Mouse (Mus musculus): ENCODE results near the gene Hes5. TPM values are rescaled to one million over a fixed set of nuclear protein-coding genes. Genes with fewer than 3 reads are reported as not detected.

Hes5 gene
- total RNA-seq, 4 experiments from 2014 or later: not detected

- DNase-seq (ENCODE audit: low spot score): no peak
Observed at GRCm38 (mm10) chr4:154942632-154943322, 17.9 kb upstream of the Hes5 start.

- no peak for DNase-seq (ENCODE audit: low spot score)
Observed at GRCm38 (mm10) chr4:154943323-154944039, 17.2 kb upstream of the Hes5 start.

GRCm38 (mm10) chr4:154944121-154944590 is 16.6 kb upstream of the Hes5 start:
- peak; percentile 84 for DNase-seq (ENCODE audit: low spot score)

- peak; percentile 49 for DNase-seq (ENCODE audit: low spot score)
Observed at GRCm38 (mm10) chr4:154946319-154946718, 14.4 kb upstream of the Hes5 start.

GRCm38 (mm10) chr4:154948066-154948939 is 12.4 kb upstream of the Hes5 start:
- no peak for DNase-seq (ENCODE audit: low spot score)

- no peak for DNase-seq (ENCODE audit: low spot score)
Observed at GRCm38 (mm10) chr4:154948940-154949588, 11.7 kb upstream of the Hes5 start.

GRCm38 (mm10) chr4:154949589-154949982 is 11.1 kb upstream of the Hes5 start:
- no peak for DNase-seq (ENCODE audit: low spot score)

- DNase-seq (ENCODE audit: low spot score): no peak
Observed at GRCm38 (mm10) chr4:154952461-154953241, 8.1 kb upstream of the Hes5 start.

- DNase-seq (ENCODE audit: low spot score): no peak
Observed at GRCm38 (mm10) chr4:154956604-154957003, 4.1 kb upstream of the Hes5 start.

- DNase-seq (ENCODE audit: low spot score): no peak
Observed at GRCm38 (mm10) chr4:154957289-154957993, 3.3 kb upstream of the Hes5 start.

- DNase-seq (ENCODE audit: low spot score): no peak
Observed at GRCm38 (mm10) chr4:154958171-154958570, 2.6 kb upstream of the Hes5 start.

- DNase-seq (ENCODE audit: low spot score): no peak
Observed at GRCm38 (mm10) chr4:154958621-154959020, 2.1 kb upstream of the Hes5 start.

GRCm38 (mm10) chr4:154960021-154960689 is 568 bp upstream of the Hes5 start:
- no peak for DNase-seq (ENCODE audit: low spot score)

GRCm38 (mm10) chr4:154961226-154961738 is 559 bp downstream of the Hes5 start:
- no peak for DNase-seq (ENCODE audit: low spot score)

GRCm38 (mm10) chr4:154961911-154962310 is 1.2 kb downstream of the Hes5 start:
- DNase-seq (ENCODE audit: low spot score): no peak

- DNase-seq (ENCODE audit: low spot score): no peak
Observed at GRCm38 (mm10) chr4:154962683-154963082, 2.0 kb downstream of the Hes5 start.

- no peak for DNase-seq (ENCODE audit: low spot score)
Observed at GRCm38 (mm10) chr4:154963190-154963836, 2.6 kb downstream of the Hes5 start.

GRCm38 (mm10) chr4:154963901-154964580 is 3.3 kb downstream of the Hes5 start, which contains the start of gene Pank4:
TSS of gene Pank4 (plus strand) at chr4:154964123.
- peak; percentile 92 for DNase-seq (ENCODE audit: low spot score)
